Comparison of ENCODE assay signal across 32 mouse cellular contexts in the genomic region with DNA sequence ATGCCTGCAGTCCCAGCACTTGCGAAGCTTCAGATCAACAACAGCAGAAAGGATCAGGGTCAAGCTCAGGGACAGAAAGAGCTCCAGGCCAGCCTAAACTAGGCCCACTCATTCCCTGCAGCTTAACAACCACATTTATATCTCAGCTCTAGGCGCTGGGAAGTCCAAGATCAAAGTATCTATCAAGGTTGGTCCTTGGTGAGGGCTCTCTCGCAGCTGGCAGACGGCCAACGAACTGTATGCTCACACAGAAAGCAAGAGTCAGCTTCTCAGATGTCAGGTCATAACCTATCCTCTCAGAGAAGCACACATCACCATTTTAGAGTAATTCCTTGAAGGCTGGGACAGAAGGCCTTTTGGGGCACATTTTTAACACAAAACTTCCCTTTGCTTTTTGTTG. TPM values are rescaled to one million over a fixed set of nuclear protein-coding genes. Genes with fewer than 3 reads are reported as not detected.
DNase-seq lines count a peak whose midpoint lies in the region; ATAC-seq and TF ChIP-seq lines count a peak whose summit lies in the region.
"Had no signal": no experiment of that assay in that cellular context is flagged by ENCODE, and none has a peak within 500 bp of the region (broad histone marks: within the 10 kb centered on the region; RNA-seq: fewer than 3 reads in every experiment).

No protein-coding gene starts in this region.

- WGBS in kidney, adult 2 months, result 40% methylated on average over 5 of the region's 5 CpGs
- 76% methylated on average over 5 of the region's 5 CpGs for WGBS in forebrain, embryonic 16.5 days

- no peak overlapping the region for H3K9ac ChIP-seq in forebrain, embryonic 16.5 days (replicated peaks; ENCODE audit: low read depth, low read length)
- H3K9ac ChIP-seq: embryonic facial prominence, embryonic 12.5 days; liver, embryonic 14.5 days; neural tube, embryonic 12.5 days had no signal

- peak; percentile 13 for DNase-seq in kidney, adult 2 months
- DNase-seq in kidney, adult 9 months, result no peak
- DNase-seq in ovary, postnatal 36 days (ENCODE audit: low spot score), result peak; percentile 70
- no peak for DNase-seq in ovary, postnatal 14 days (ENCODE audit: low spot score)
- DNase-seq in adrenal gland, adult 8-10 months, result peak; percentile 85
- DNase-seq in embryo, embryonic 10 days (ENCODE audit: low spot score), result no peak
- DNase-seq: cerebellum, adult 2 months; embryo, embryonic 11 days; gastrocnemius, postnatal 25 days; heart, adult 11 months; heart, postnatal 4 days; layer of hippocampus, adult 9-11 months; liver; lung, adult 2 months; right cerebral cortex, adult 18-20 months; spleen, adult 18-20 months; thymus, adult 2 months; thymus, postnatal 36 days had no signal

- no peak for TF ChIP-seq POLR2A in kidney, adult 2 months (IDR thresholded peaks at IDR 0.05; ENCODE audit: low read depth, low read length)

- H3K4me2 ChIP-seq in forebrain, embryonic 16.5 days (ENCODE audit: low read length), result no peak overlapping the region
- H3K4me2 ChIP-seq: embryonic facial prominence, embryonic 12.5 days; heart, embryonic 11.5 days; hindbrain, embryonic 13.5 days; neural tube, embryonic 12.5 days had no signal

- H3K27ac ChIP-seq in kidney, adult 2 months (ENCODE audit: insufficient read depth, low read depth, low read length), result no peak overlapping the region
- no peak overlapping the region for H3K27ac ChIP-seq in forebrain, embryonic 16.5 days (ENCODE audit: low read length)
- H3K27ac ChIP-seq: embryonic facial prominence, embryonic 12.5 days; hindbrain, embryonic 13.5 days; kidney, postnatal 0 days; liver, embryonic 14.5 days; midbrain, embryonic 10.5 days; neural tube, embryonic 12.5 days had no signal

- H3K4me3 ChIP-seq in kidney, adult 2 months (ENCODE audit: insufficient read depth, low read depth, low read length), result no peak overlapping the region
- H3K4me3 ChIP-seq in forebrain, embryonic 16.5 days (replicated peaks; ENCODE audit: low read length), result no peak overlapping the region
- H3K4me3 ChIP-seq: embryonic facial prominence, embryonic 12.5 days; hindbrain, embryonic 13.5 days; midbrain, embryonic 10.5 days; myocyte; neural tube, embryonic 12.5 days had no signal

- ATAC-seq in forebrain, embryonic 16.5 days, result no peak
- ATAC-seq: forebrain, embryonic 14.5 days; intestine, postnatal 0 days had no signal

- H3K4me1 ChIP-seq in kidney, adult 2 months (ENCODE audit: control insufficient read depth, insufficient read depth, low read length), result no peaks in the 10 kb centered on the region
- H3K4me1 ChIP-seq in forebrain, embryonic 16.5 days (replicated peaks; ENCODE audit: control insufficient read depth, insufficient read depth, low read length), result peaks cover 20% of the 10 kb centered on the region

- no peaks in the 10 kb centered on the region for H3K9me3 ChIP-seq in forebrain, embryonic 16.5 days (ENCODE audit: control insufficient read depth, low read length)
- H3K9me3 ChIP-seq: embryonic facial prominence, embryonic 12.5 days; hindbrain, embryonic 13.5 days; midbrain, embryonic 10.5 days; neural tube, embryonic 12.5 days had no signal

- peaks cover 2% of the 10 kb centered on the region; the same call in 1 of the 2 replicates for H3K36me3 ChIP-seq in kidney, adult 2 months (ENCODE audit: control insufficient read depth, insufficient read depth, low read length)
- H3K36me3 ChIP-seq in forebrain, embryonic 16.5 days (ENCODE audit: control insufficient read depth, insufficient read depth), result peaks cover 18% of the 10 kb centered on the region; the same call in 1 of the 2 replicates

- no peak for TF ChIP-seq CTCF in kidney, adult 2 months (conservative IDR thresholded peaks at IDR 0.05; ENCODE audit: insufficient read depth, insufficient read length, low read depth, low read length)

- H3K27me3 ChIP-seq in kidney, adult 2 months (replicated peaks; ENCODE audit: control insufficient read depth, insufficient read depth, low read length), result no peaks in the 10 kb centered on the region; the same call in 1 of the 2 replicates
- no peaks in the 10 kb centered on the region for H3K27me3 ChIP-seq in forebrain, embryonic 16.5 days (replicated peaks; ENCODE audit: control insufficient read depth, insufficient read depth, low read length)
- H3K27me3 ChIP-seq: hindbrain, embryonic 13.5 days; neural tube, embryonic 12.5 days had no signal

RNA-seq across cellular contexts. Expression of gene Maneal, which starts 3.6 kb away (rescaled TPM):
- polyA plus RNA-seq in kidney, adult 2 months (2012; rRNA removed), result 0.27 and 0.33 TPM in 2 replicates
- 1 to 10 TPM; 6.4 to 7.2 (median 6.8) TPM for total RNA-seq in adrenal gland, adult 8-10 months (2022)
- polyA plus RNA-seq in forebrain, embryonic 16.5 days (2015; fragmentation: Nextera tagmentation; extraction: Ambion mirVana), result 8.3 and 11.0 TPM in 2 replicates
- polyA plus RNA-seq: G1E, myocyte had no signal

RNA-seq across cellular contexts. Expression of gene 1110065P20Rik, which starts 7.4 kb away (rescaled TPM):
- 57.8 and 69.5 TPM in 2 replicates for polyA plus RNA-seq in kidney, adult 2 months (2012; rRNA removed)
- total RNA-seq in adrenal gland, adult 8-10 months (2022), result 10 to 100 TPM; 45.1 to 51.4 (median 49.2) TPM
- polyA plus RNA-seq in forebrain, embryonic 16.5 days (2015; fragmentation: Nextera tagmentation; extraction: Ambion mirVana), result 65.1 and 75.2 TPM in 2 replicates

RNA-seq across cellular contexts. Expression of gene Yrdc, which starts 7.9 kb away (rescaled TPM):
- 34.3 TPM in 2 replicates for polyA plus RNA-seq in kidney, adult 2 months (2012; rRNA removed)
- 10 to 100 TPM; 40.9 to 53.4 (median 43.2) TPM for total RNA-seq in adrenal gland, adult 8-10 months (2022)
- 50.3 and 51.2 TPM in 2 replicates for polyA plus RNA-seq in forebrain, embryonic 16.5 days (2015; fragmentation: Nextera tagmentation; extraction: Ambion mirVana)

RNA-seq across cellular contexts. Expression of gene Epha10, which starts 22.3 kb away (rescaled TPM):
- polyA plus RNA-seq in kidney, adult 2 months (2012; rRNA removed), result 0.01 TPM in 1 of 2 replicates, not detected in the other
- 1 to 10 TPM; 2.9 to 4.3 (median 3.8) TPM for total RNA-seq in adrenal gland, adult 8-10 months (2022)
- polyA plus RNA-seq in forebrain, embryonic 16.5 days (2015; fragmentation: Nextera tagmentation; extraction: Ambion mirVana), result 1.2 and 2.7 TPM in 2 replicates
- total RNA-seq: gastrocnemius, adult 18-20 months; gastrocnemius, postnatal 25 days; heart, postnatal 4 days; megakaryocyte progenitor cell, adult 5-6 weeks had no signal
- polyA plus RNA-seq: G1E; heart, embryonic 11.5 days; kidney, postnatal 0 days; liver, embryonic 14.5 days; lung, adult 2 months; myocyte had no signal

RNA-seq across cellular contexts. Expression of gene Mtf1, which starts 56.5 kb away (rescaled TPM):
- 7.5 and 8.9 TPM in 2 replicates for polyA plus RNA-seq in kidney, adult 2 months (2012; rRNA removed)
- 10 to 100 TPM; 24.8 to 33.8 (median 28.5) TPM for total RNA-seq in adrenal gland, adult 8-10 months (2022)
- 12.1 and 14.9 TPM in 2 replicates for polyA plus RNA-seq in forebrain, embryonic 16.5 days (2015; fragmentation: Nextera tagmentation; extraction: Ambion mirVana)

Comparison
In these comparisons a context has a peak if more than half of its experiments do, and no peak if none do; other contexts are left out.
1. DNase-seq: peak in kidney, adult 2 months (single experiment), ovary, postnatal 36 days (single experiment) and adrenal gland, adult 8-10 months (single experiment); none in kidney, adult 9 months (single experiment), ovary, postnatal 14 days (single experiment) and embryo, embryonic 10 days (single experiment).